Mouse (Mus musculus) limb, embryonic 12.5 days (tissue): Measurements from ENCODE around the gene Smap1. TPM values are rescaled to one million over a fixed set of nuclear protein-coding genes. Genes with fewer than 3 reads are reported as not detected.
A peak's percentile ranks its signal among the peaks of the same experiment; 100 is the strongest.

Experiments used
- ATAC-seq: fragments of 200-750 bp; cut with Nextera tagmentation; 2 replicates; pipeline ENCODE4 v1.8.0; 2017; ENCODE audit warnings: low read depth, moderate TSS enrichment; ENCODE audit not compliant: insufficient number of reproducible peaks, insufficient read depth, low FRiP score, low TSS enrichment
- H3K27ac ChIP-seq: fragments of 300-500 bp; sonication (generic); 2 replicates; pipeline ENCODE4 v1.5.1; 2016; ENCODE audit warnings: mild to moderate bottlenecking, moderate library complexity
- H3K27me3 ChIP-seq: fragments of 300-500 bp; sonication (generic); 2 replicates; pipeline ENCODE4 v1.6.1; 2016; ENCODE audit warnings: mild to moderate bottlenecking, moderate library complexity
- H3K36me3 ChIP-seq: fragments of 300-500 bp; sonication (generic); 2 replicates; pipeline ENCODE4 v1.6.1; 2016; ENCODE audit warnings: mild to moderate bottlenecking, moderate library complexity
- H3K4me1 ChIP-seq: fragments of 300-500 bp; sonication (generic); replicated peaks from 2 replicates; pipeline ENCODE4 v1.6.1; 2016
- H3K4me2 ChIP-seq: fragments of 300-500 bp; sonication (generic); 2 replicates; pipeline ENCODE4 v1.6.1; 2016; ENCODE audit warnings: mild to moderate bottlenecking, moderate library complexity
- H3K4me3 ChIP-seq: fragments of 300-500 bp; sonication (generic); replicated peaks from 2 replicates; pipeline ENCODE4 v1.5.1; 2016; ENCODE audit warnings: mild to moderate bottlenecking
- H3K9ac ChIP-seq: fragments of 300-500 bp; sonication (generic); replicated peaks from 2 replicates; pipeline ENCODE4 v1.6.1; 2016; ENCODE audit warnings: mild to moderate bottlenecking, moderate library complexity
- H3K9me3 ChIP-seq: fragments of 300-500 bp; sonication (generic); 2 replicates; pipeline ENCODE4 v1.6.1; 2016; ENCODE audit warnings: mild to moderate bottlenecking, moderate library complexity
- WGBS: fragments of 180-500 bp; shearing (Covaris S2); methylation state at CpG from one replicate; pipeline ENCODE4 v1.1.7; 2016; 5-methylcytosine and 5-hydroxymethylcytosine counted together
- polyA plus RNA-seq: library from polyadenylated mRNA; unstranded; fragments of >200 nt; fragmentation: Nextera tagmentation; extraction: Ambion mirVana; gene quantifications from 2 replicates; pipeline ENCODE4 v1.2.1, GENCODE M21; 2016

The Smap1 gene
- polyA plus RNA-seq, 1 experiment from 2014 or later: 42.8 TPM

- H3K4me2 ChIP-seq: no peak overlapping the region
- ATAC-seq: no peak
- H3K9me3 ChIP-seq: no peaks in the 10 kb centered on the region
- H3K27ac ChIP-seq: no peak overlapping the region
- H3K4me3 ChIP-seq: no peak overlapping the region
- 76% methylated on average over 7 of the region's 7 CpGs for WGBS
- H3K4me1 ChIP-seq: no peaks in the 10 kb centered on the region
- H3K9ac ChIP-seq: no peak overlapping the region
- H3K36me3 ChIP-seq: no peaks in the 10 kb centered on the region
- no peaks in the 10 kb centered on the region for H3K27me3 ChIP-seq
These were observed 87.9 kb downstream of the Smap1 start for GRCm38 (mm10) chr1:23834246-23834645.

- Histone ChIP-seq H3K27me3 (no peaks in the 10 kb centered on the region), H3K27ac (no peak overlapping the region), H3K4me3 (no peak overlapping the region), H3K4me2 (no peak overlapping the region), H3K4me1 (no peaks in the 10 kb centered on the region), H3K36me3 (no peaks in the 10 kb centered on the region), H3K9me3 (no peaks in the 10 kb centered on the region), H3K9ac (no peak overlapping the region)
- 44% methylated on average over 13 of the region's 13 CpGs for WGBS
- ATAC-seq: peak; percentile 61
These were observed 95.0 kb downstream of the Smap1 start for GRCm38 (mm10) chr1:23826887-23827758.

- Histone ChIP-seq H3K9ac (no peak overlapping the region), H3K4me2 (no peak overlapping the region), H3K36me3 (no peaks in the 10 kb centered on the region), H3K27ac (no peak overlapping the region), H3K4me3 (no peak overlapping the region), H3K4me1 (no peaks in the 10 kb centered on the region), H3K9me3 (no peaks in the 10 kb centered on the region), H3K27me3 (no peaks in the 10 kb centered on the region)
- no peak for ATAC-seq
- WGBS: 60% methylated on average over 5 of the region's 5 CpGs
These were observed 100.5 kb downstream of the Smap1 start for GRCm38 (mm10) chr1:23821615-23822014.

- H3K4me2 ChIP-seq: no peak overlapping the region
- 85% methylated on average over 9 of the region's 9 CpGs for WGBS
These were observed 123.8 kb downstream of the Smap1 start for GRCm38 (mm10) chr1:23798306-23798705.

More at GRCm38 (mm10) chr1:23798306-23798705, 123.8 kb downstream of the Smap1 start:
- H3K9me3 ChIP-seq: no peaks in the 10 kb centered on the region
- H3K36me3 ChIP-seq: no peaks in the 10 kb centered on the region
- H3K4me1 ChIP-seq: no peaks in the 10 kb centered on the region
- no peak overlapping the region for H3K27ac ChIP-seq
- H3K4me3 ChIP-seq: no peak overlapping the region
- no peak for ATAC-seq
- no peak overlapping the region for H3K9ac ChIP-seq
- 0 out of 2 replicates have a peak, but pooled peaks cover 7% of the 10 kb centered on the region for H3K27me3 ChIP-seq

Other genes with a start within 250 kb of the Smap1 start
- gene B3gat2, start 160.6 kb downstream of the Smap1 start, polyA plus RNA-seq: 0.50 and 0.55 TPM in 2 replicates
- gene Sdhaf4, start 83.3 kb upstream of the Smap1 start, polyA plus RNA-seq: 89.1 and 96.3 TPM in 2 replicates
- 49.1 and 51.9 TPM in 2 replicates for gene Fam135a, start 178.0 kb upstream of the Smap1 start, polyA plus RNA-seq